Mouse (Mus musculus): ENCODE measurements around the gene Gdpd5. TPM values are rescaled to one million over a fixed set of nuclear protein-coding genes. Genes with fewer than 3 reads are reported as not detected.

The Gdpd5 gene
- polyA plus RNA-seq, 1 experiment from 2014 or later: 1.3 TPM

DNA sequence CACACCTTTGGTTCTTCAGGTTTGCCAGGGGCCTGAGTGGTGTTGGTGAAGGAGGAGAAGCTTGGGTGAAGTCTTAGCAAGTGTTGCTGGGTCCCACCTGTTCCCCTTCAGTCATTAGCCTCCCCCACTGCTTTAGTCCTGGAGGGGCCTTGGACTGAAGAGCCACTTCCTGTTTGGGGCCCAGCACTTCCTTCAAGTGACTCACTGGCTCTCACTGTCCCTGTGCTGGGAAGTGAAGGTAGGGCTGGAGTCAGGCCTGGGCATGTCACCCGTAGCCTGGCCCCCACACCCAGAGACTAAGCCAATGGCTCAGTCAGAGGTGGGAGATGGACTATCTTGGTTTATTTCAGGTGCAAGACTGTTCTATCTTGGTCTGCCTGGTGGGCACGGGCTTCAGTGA lies 26.4 kb downstream of the Gdpd5 start:
- H3K27ac ChIP-seq: no peak overlapping the region

DNA sequence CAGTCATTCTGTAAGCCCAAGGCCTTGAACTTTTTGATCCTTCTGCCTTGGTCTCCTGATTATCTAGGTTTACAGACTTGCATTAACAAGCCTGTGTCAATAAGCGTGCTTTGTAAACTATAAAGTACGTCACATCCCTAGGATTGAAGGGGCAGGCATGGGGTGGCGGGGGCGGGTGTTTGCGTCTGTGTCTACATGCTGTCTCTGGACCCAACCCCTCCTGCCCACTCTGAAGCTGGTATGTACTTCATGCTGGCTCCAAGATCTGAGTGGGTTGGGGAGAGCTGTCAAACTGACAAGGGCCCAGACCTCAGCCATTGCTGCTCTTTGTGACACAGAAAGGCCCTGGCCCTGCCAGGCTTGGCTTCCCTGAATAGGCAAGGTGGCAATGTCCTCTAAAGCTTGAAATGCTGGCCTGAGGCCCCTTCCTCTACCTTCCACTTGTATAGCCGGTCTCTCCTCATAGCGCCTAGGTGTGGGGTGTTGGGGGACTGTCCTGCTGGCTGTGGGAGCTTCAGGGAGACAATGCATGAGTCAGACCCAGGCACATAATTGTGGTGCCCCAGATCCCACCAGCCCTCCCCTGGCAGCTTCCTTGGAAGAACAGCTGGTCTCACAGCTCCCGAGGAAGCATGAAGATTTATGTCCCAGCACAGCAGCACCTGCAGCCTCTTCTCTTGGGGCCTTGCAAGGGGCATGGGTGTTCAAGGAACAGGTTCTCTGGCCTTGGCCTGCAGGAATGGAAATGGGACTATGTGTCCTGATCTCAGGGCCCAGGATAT lies 28.4 kb downstream of the Gdpd5 start:
- Histone ChIP-seq H3K9ac (no peak overlapping the region), H3K27me3 (no peaks in the 10 kb centered on the region), H3K4me1 (replicated peaks) (peaks cover 23% of the 10 kb centered on the region), H3K36me3 (no peaks in the 10 kb centered on the region), H3K4me3 (replicated peaks) (no peak overlapping the region), H3K4me2 (no peak overlapping the region), H3K27ac (no peak overlapping the region; the same call in 1 of the 2 replicates), H3K9me3 (replicated peaks) (no peaks in the 10 kb centered on the region)
- WGBS (ENCODE audit: insufficient replicate concordance): 66% methylated on average over 8 of the region's 8 CpGs
- DNase-seq (no peak), ATAC-seq (ENCODE audit: low read depth) (no peak)

More for the DNA sequence above, 26.4 kb downstream of the Gdpd5 start:
- no peaks in the 10 kb centered on the region for H3K27me3 ChIP-seq
- ATAC-seq (ENCODE audit: low read depth) (0 out of 2 replicates have a peak, but pooled peaks have one; percentile 14), DNase-seq (no peak)
- H3K4me3 ChIP-seq (replicated peaks): no peak overlapping the region
- no peak overlapping the region for H3K9ac ChIP-seq
- H3K9me3 ChIP-seq (replicated peaks): no peaks in the 10 kb centered on the region
- H3K4me2 ChIP-seq: no peak overlapping the region
- peaks cover 23% of the 10 kb centered on the region for H3K4me1 ChIP-seq (replicated peaks)
- H3K36me3 ChIP-seq: no peaks in the 10 kb centered on the region
- WGBS (ENCODE audit: insufficient replicate concordance): 52% methylated on average over 2 of the region's 2 CpGs

DNA sequence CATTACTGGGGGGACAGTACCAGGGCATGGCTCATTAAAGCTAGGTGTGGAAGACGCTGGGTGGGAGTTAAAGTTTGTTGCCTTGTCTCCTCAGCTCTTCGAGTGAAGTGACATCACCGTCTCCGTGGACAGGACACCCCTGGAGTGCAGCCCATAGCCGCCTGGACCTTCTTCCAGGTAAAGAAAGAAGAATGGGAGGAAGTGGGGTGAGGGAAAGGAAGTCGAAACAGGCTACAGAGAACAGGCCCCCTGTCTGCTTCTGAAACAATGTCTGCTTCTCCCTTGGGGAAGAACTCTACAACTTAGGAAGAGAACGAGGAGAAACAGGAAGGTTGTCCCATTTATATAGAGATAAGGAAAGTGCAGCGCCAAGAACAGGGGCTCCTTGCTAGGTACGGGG lies 29.1 kb downstream of the Gdpd5 start:
- no peak for ATAC-seq (ENCODE audit: low read depth)
- Histone ChIP-seq H3K4me1 (replicated peaks) (peaks cover 23% of the 10 kb centered on the region), H3K9ac (no peak overlapping the region), H3K27me3 (no peaks in the 10 kb centered on the region), H3K4me3 (replicated peaks) (no peak overlapping the region), H3K4me2 (no peak overlapping the region), H3K9me3 (replicated peaks) (no peaks in the 10 kb centered on the region), H3K27ac (no peak overlapping the region), H3K36me3 (no peaks in the 10 kb centered on the region)
- 35% methylated on average over 9 of the region's 9 CpGs for WGBS (ENCODE audit: insufficient replicate concordance)
- DNase-seq: no peak

DNA sequence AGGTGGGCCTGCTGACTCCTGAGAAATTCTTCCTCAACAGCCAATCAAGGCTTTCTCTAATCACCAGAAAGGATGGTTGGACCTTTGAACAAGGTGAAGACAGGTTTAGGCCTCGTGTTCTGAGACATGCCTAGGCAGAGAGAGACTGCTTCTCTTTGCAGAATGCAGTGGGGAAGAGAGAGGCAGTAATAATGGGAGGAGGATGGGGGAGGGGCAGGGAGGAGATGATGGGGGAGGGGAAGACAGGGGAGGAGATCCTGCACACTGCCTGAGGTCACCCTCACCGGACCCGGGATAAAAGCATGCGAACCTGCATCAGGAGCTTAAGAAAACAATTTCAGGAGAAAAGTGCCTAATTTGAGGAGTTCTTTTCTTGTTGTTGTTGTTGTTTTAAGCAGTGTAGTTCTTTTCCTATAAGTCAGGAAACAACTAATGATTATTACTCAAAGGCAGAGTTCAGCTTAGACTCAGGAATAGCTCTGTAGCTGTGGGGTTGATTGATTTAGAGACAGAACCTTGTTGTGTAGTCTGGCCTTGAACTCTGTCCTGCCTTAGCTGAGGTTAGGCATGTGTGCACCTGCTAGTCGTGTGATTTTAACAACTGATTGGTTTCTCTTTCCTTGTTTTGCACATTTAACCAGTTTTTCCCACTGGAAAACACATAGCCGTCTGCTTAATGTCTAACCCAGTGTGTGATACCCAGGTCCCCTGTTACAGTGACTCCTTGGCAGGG lies 30.0 kb downstream of the Gdpd5 start:
- no peak overlapping the region for H3K27ac ChIP-seq
- DNase-seq: no peak
- WGBS (ENCODE audit: insufficient replicate concordance): 30% methylated on average over 6 of the region's 6 CpGs

DNA sequence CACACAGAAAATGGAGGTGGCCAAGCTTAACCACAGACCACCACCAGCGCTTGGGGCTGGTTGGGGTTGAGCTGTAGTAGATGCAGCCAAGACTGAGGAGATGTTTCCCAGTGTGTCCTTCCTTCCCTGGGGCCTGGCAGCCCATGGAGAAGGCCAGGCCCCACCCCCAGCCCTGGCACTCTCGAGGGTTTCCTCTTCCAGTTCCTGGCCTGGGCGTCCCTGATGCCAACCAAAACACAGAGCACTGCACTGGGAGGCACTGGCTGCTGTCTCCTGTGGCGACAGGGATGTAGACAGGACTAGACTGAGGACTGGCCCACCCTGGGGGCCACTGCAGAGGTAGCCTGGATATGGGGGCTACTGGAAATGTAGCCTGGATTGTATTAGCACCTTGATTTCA lies 33.8 kb downstream of the Gdpd5 start:
- WGBS (ENCODE audit: insufficient replicate concordance): 45% methylated on average over 4 of the region's 4 CpGs
- H3K4me3 ChIP-seq (replicated peaks): no peak overlapping the region
- no peaks in the 10 kb centered on the region for H3K9me3 ChIP-seq (replicated peaks)
- H3K4me1 ChIP-seq (replicated peaks): peaks cover 8% of the 10 kb centered on the region
- H3K27ac ChIP-seq: no peak overlapping the region
- no peak for DNase-seq
- no peak for ATAC-seq (ENCODE audit: low read depth)
- H3K4me2 ChIP-seq: no peak overlapping the region
- no peak overlapping the region for H3K9ac ChIP-seq
- H3K36me3 ChIP-seq: no peaks in the 10 kb centered on the region
- no peaks in the 10 kb centered on the region for H3K27me3 ChIP-seq

More for the DNA sequence above, 30.0 kb downstream of the Gdpd5 start:
- H3K4me3 ChIP-seq (replicated peaks): no peak overlapping the region
- H3K4me2 ChIP-seq: no peak overlapping the region
- H3K36me3 ChIP-seq: no peaks in the 10 kb centered on the region
- H3K9ac ChIP-seq: no peak overlapping the region
- no peak for ATAC-seq (ENCODE audit: low read depth)
- no peaks in the 10 kb centered on the region for H3K27me3 ChIP-seq
- H3K9me3 ChIP-seq (replicated peaks): no peaks in the 10 kb centered on the region
- H3K4me1 ChIP-seq (replicated peaks): peaks cover 23% of the 10 kb centered on the region

DNA sequence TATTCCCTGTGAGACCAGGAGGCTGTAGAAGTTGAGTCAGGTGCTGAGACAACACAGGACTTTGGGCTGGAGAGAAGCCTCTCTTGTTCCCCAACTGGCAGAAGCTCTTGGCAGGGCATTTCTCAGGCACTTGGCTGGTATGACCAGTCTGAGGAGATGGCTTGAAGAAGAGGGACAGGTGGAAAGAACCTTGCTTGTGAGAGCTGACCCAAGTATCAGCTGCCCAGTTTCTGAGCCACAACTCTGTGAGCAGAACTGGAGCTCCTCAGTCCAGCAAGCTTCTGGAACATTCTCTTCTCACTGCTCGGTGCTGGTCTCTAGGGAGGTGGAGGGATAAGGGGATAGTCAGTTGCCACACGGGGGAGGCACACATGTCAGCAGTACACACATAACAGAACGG lies 38.1 kb downstream of the Gdpd5 start:
- no peak overlapping the region for H3K4me2 ChIP-seq
- peaks cover 10% of the 10 kb centered on the region for H3K4me1 ChIP-seq (replicated peaks)
- 53% methylated on average over 3 of the region's 3 CpGs for WGBS (ENCODE audit: insufficient replicate concordance)
- no peak overlapping the region for H3K9ac ChIP-seq
- H3K36me3 ChIP-seq: no peaks in the 10 kb centered on the region
- ATAC-seq (ENCODE audit: low read depth) (no peak), DNase-seq (no peak)
- no peak overlapping the region for H3K27ac ChIP-seq
- no peak overlapping the region for H3K4me3 ChIP-seq (replicated peaks)
- no peaks in the 10 kb centered on the region for H3K27me3 ChIP-seq
- no peaks in the 10 kb centered on the region for H3K9me3 ChIP-seq (replicated peaks)

DNA sequence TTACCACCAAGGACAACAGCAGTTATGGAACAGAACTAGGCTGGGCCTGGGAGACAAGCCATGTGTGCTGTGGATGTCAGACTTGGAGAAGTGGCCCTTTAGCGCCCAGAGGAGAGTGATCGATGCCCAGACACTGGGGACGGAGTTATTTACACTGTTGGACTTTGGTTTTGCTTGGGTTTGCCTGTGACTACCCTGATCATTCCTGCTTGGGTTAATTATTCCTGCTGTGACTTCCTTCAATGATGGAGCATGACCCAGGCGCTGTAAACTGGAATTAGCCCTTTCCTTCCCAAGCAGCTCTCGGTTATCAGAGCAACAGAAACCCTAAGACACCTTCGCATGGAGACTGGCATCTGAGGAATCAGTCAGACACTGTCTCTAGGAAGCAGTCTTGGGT lies 39.8 kb downstream of the Gdpd5 start:
- no peak overlapping the region for H3K4me2 ChIP-seq
- no peak overlapping the region for H3K4me3 ChIP-seq (replicated peaks)
- ATAC-seq (ENCODE audit: low read depth) (no peak), DNase-seq (no peak)
- peaks cover 13% of the 10 kb centered on the region for H3K4me1 ChIP-seq (replicated peaks)
- WGBS (ENCODE audit: insufficient replicate concordance): 61% methylated on average over 6 of the region's 6 CpGs
- H3K36me3 ChIP-seq: no peaks in the 10 kb centered on the region
- no peaks in the 10 kb centered on the region for H3K9me3 ChIP-seq (replicated peaks)
- no peak overlapping the region for H3K27ac ChIP-seq
- H3K9ac ChIP-seq: no peak overlapping the region
- no peaks in the 10 kb centered on the region for H3K27me3 ChIP-seq

DNA sequence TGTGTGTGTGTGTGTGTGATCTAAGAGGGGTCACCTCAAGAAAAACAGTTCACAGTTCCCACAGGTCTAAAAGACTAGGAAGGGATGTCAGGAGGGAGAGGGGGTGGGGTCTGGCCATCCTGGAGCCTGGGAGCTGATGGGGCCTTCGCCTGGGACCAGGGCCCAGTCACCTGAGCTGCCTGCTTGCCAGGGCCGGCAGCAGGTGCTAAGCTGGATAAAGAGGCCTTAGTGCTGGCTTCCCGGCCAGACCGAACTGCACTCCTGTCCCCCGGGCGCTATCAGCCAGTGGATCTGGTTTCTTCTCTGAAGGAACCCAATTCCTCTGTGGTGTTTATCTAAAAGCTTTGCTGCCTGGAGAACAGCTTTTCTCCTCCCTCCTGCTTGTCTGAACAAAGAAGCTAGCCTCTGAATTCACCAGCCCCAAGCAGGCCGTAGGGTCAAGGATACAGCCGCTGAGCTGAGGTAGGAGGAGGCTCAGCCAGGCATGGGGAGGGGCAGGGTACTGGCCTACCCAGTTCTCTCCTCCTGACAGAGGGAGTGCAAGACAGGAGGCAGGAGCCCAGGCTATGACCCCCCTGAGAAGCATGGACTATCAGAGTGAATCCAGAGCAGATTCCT lies 43.4 kb downstream of the Gdpd5 start:
- Histone ChIP-seq H3K36me3 (no peaks in the 10 kb centered on the region), H3K27ac (no peak overlapping the region), H3K9ac (no peak overlapping the region), H3K4me2 (no peak overlapping the region), H3K9me3 (replicated peaks) (no peaks in the 10 kb centered on the region), H3K4me3 (replicated peaks) (no peak overlapping the region), H3K4me1 (replicated peaks) (peaks cover 13% of the 10 kb centered on the region), H3K27me3 (no peaks in the 10 kb centered on the region)
- no peak for DNase-seq
- 47% methylated on average over 8 of the region's 8 CpGs for WGBS (ENCODE audit: insufficient replicate concordance)
- ATAC-seq (ENCODE audit: low read depth): no peak

DNA sequence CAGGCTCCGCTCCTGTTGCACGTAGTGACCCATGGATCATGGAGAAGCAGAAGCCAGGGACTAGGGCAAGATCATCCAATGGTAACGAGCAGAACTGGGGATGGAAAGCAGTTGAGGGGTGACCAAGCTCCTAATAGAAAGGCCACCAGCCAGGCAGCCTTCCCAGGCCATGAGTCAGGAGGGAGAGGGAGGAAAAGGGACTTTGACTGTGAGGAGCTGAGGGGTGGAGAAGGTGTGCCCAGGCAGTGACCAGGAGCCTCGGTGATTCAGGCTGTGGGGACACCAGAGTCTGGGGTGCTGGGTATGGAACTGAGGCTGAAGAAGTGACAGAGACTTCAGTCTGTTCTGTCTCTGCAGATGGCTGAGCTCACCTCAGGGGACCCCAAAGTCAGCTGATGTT lies 44.5 kb downstream of the Gdpd5 start:
- Histone ChIP-seq H3K27ac (no peak overlapping the region), H3K27me3 (no peaks in the 10 kb centered on the region), H3K4me1 (replicated peaks) (peaks cover 10% of the 10 kb centered on the region), H3K4me2 (no peak overlapping the region), H3K9ac (no peak overlapping the region), H3K9me3 (replicated peaks) (no peaks in the 10 kb centered on the region), H3K36me3 (no peaks in the 10 kb centered on the region), H3K4me3 (replicated peaks) (no peak overlapping the region)
- WGBS (ENCODE audit: insufficient replicate concordance): 77% methylated on average over 4 of the region's 4 CpGs
- DNase-seq (no peak), ATAC-seq (ENCODE audit: low read depth) (no peak)

DNA sequence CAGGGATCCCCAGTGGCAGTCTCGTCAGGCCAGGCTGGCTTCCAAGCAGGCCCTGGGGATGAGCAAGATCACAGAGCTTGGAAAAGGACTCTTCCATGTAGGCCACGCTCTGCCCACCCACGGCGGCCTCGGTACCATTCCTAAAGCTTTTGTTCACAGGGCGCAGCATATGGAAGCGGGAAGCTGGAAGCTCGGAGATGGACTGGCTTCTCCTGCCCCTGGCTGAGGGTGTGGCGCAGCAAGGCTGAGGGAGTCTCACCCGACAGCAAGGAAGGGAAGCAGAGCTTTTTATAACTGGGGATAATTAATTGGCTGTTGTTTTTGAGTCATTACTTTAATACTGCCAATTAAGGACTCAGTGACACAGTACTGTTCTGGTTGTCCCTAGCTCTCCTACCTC lies 45.8 kb downstream of the Gdpd5 start:
- no peak for ATAC-seq (ENCODE audit: low read depth)
- Histone ChIP-seq H3K9me3 (replicated peaks) (no peaks in the 10 kb centered on the region), H3K36me3 (no peaks in the 10 kb centered on the region), H3K4me2 (no peak overlapping the region), H3K9ac (no peak overlapping the region), H3K4me1 (replicated peaks) (0 out of 2 replicates have a peak, but pooled peaks cover 3% of the 10 kb centered on the region), H3K27ac (no peak overlapping the region), H3K27me3 (no peaks in the 10 kb centered on the region), H3K4me3 (replicated peaks) (no peak overlapping the region)
- no peak for DNase-seq
- WGBS (ENCODE audit: insufficient replicate concordance): 71% methylated on average over 10 of the region's 10 CpGs

DNA sequence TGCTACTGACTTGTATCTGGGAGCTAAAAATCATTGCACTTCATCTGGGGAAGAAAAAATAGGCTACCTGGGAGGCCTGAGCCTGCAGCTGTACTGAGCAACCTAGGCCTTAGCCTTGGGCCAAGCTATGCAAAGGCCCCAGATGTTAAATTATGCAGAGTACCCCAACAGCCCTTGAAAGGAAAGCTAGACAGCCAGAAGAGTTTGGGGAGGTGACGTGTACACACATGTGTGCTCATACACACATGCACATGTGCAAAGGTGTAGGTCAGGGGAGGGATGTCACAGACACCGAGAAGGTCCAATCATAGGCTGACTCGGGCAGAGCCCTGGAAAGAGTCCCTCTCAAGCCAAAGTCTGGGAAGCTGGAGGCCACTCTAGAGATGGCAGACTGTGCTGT lies 46.8 kb downstream of the Gdpd5 start:
- peaks cover 7% of the 10 kb centered on the region; the same call in 1 of the 2 replicates for H3K4me1 ChIP-seq (replicated peaks)
- WGBS (ENCODE audit: insufficient replicate concordance): 61% methylated on average over 3 of the region's 3 CpGs
- H3K4me2 ChIP-seq: no peak overlapping the region
- H3K4me3 ChIP-seq (replicated peaks): no peak overlapping the region
- no peaks in the 10 kb centered on the region for H3K9me3 ChIP-seq (replicated peaks)
- H3K27ac ChIP-seq: no peak overlapping the region
- H3K9ac ChIP-seq: no peak overlapping the region
- H3K27me3 ChIP-seq: no peaks in the 10 kb centered on the region
- ATAC-seq (ENCODE audit: low read depth) (no peak), DNase-seq (no peak)
- H3K36me3 ChIP-seq: no peaks in the 10 kb centered on the region
